Mouse (Mus musculus): ENCODE measurements around the gene Shisa8. TPM values are rescaled to one million over a fixed set of nuclear protein-coding genes. Genes with fewer than 3 reads are reported as not detected.

Gene Shisa8
- total and polyA plus RNA-seq, 2 experiments from 2014 or later, result 2.7 to 6.3 TPM

DNA sequence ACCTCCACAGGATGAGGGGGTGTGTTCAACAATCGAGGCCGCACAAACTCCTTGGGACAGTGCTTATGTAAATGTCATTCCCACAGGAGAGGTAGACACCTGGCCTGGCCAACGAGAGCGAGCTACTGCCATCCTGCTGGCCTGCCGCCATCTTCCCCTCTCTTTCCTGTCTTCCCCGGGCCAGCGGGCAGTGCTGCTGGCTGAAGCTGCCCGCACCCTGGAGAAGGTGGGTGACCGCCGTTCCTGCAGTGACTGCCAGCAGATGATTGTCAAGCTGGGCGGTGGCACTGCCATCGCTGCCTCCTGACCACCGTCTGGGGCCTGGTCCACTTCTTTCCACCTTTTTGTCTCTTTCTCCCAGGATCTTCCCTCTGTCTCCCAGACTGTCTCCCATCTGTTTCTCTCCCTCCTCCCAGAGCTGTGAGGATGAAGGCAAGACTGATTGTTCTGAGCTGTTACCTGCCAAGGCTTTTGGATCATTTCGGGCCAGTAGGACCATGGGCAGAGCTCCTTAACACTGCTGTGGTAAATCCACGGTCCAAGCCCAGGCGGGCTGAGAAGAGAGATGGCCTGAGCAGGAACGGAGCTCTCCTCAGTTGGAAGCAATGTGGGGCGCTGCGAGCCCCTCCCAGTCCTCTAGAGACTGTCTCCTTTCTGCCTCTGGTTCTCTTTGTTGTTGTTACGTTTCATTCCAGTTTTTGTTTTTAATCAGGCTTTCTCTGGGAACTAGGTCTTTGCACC, 8.8 kb downstream of the Shisa8 start:
- no peak overlapping the region for H3K9ac ChIP-seq
- no peaks in the 10 kb centered on the region for H3K9me3 ChIP-seq (ENCODE audit: low read length)
- H3K27ac ChIP-seq (ENCODE audit: low read depth, low read length), result no peak overlapping the region
- H3K4me1 ChIP-seq (ENCODE audit: insufficient read depth), result no peaks in the 10 kb centered on the region
- no peak for TF ChIP-seq CTCF (IDR thresholded peaks at IDR 0.05; ENCODE audit: low read depth)
- H3K4me3 ChIP-seq (ENCODE audit: low read depth, low read length), result no peak overlapping the region
- WGBS, result 61% methylated on average over 20 of the region's 20 CpGs
- H3K36me3 ChIP-seq (ENCODE audit: insufficient read depth), result peaks cover 72% of the 10 kb centered on the region
- H3K4me2 ChIP-seq (ENCODE audit: low read depth), result no peak overlapping the region
- DNase-seq (no peak), ATAC-seq (no peak)
- peaks cover 8% of the 10 kb centered on the region; the same call in 1 of the 2 replicates for H3K27me3 ChIP-seq (ENCODE audit: insufficient read depth, low read length)

DNA sequence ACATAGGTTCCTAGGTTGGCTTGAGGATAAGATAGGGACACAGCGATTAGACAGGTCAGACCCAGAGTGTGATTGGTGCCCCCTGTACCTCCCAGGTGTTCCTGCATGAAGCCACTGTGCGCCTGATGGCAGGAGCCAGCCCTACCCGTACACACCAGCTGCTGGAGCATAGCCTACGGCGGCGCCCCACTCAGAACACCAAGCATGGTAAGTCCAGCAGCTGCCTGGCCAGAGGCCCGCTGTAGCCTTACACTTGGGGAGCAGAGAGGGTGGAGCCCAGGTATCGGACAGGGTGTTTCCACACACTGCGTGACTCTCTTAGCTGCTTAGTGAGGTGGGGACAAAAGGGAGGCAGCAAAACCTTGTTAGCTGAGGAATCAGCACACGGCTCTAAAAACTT, 9.5 kb downstream of the Shisa8 start:
- WGBS, result 95% methylated on average over 10 of the region's 10 CpGs
- Histone ChIP-seq H3K4me2 (ENCODE audit: low read depth) (no peak overlapping the region), H3K4me1 (ENCODE audit: insufficient read depth) (no peaks in the 10 kb centered on the region), H3K9me3 (ENCODE audit: low read length) (no peaks in the 10 kb centered on the region), H3K9ac (no peak overlapping the region), H3K36me3 (ENCODE audit: insufficient read depth) (peaks cover 79% of the 10 kb centered on the region), H3K27ac (ENCODE audit: low read depth, low read length) (no peak overlapping the region), H3K27me3 (ENCODE audit: insufficient read depth, low read length) (peaks cover 8% of the 10 kb centered on the region; the same call in 1 of the 2 replicates), H3K4me3 (ENCODE audit: low read depth, low read length) (no peak overlapping the region)
- ATAC-seq, result no peak
- no peak for TF ChIP-seq CTCF (IDR thresholded peaks at IDR 0.05; ENCODE audit: low read depth)
- no peak for DNase-seq

DNA sequence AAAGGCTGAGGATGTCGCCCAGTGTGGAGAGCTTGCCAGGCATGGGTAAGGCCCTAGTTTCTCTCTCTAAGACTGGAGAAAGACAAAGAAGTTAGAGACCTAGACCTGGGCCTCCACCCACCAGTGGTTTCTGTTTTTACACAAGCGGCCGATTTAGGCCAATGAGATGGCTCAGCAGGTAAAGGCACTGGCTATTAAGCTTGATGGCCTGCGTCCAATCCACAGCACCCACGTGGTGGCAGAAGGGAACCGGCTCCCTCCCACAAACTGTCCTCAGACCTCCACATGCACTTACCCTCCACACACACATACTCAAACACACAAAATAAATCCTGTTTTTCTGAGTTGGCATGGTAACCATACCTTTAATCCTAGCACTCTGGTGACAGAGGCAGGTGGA, 10.5 kb downstream of the Shisa8 start:
- ATAC-seq (no peak), DNase-seq (no peak)
- H3K9ac ChIP-seq, result no peak overlapping the region
- 92% methylated on average over 6 of the region's 6 CpGs for WGBS
- TF ChIP-seq CTCF (IDR thresholded peaks at IDR 0.05; ENCODE audit: low read depth), result no peak
- peaks cover 8% of the 10 kb centered on the region; the same call in 1 of the 2 replicates for H3K27me3 ChIP-seq (ENCODE audit: insufficient read depth, low read length)
- no peak overlapping the region for H3K4me2 ChIP-seq (ENCODE audit: low read depth)
- no peaks in the 10 kb centered on the region for H3K9me3 ChIP-seq (ENCODE audit: low read length)
- H3K4me1 ChIP-seq (ENCODE audit: insufficient read depth), result no peaks in the 10 kb centered on the region
- H3K36me3 ChIP-seq (ENCODE audit: insufficient read depth), result peaks cover 89% of the 10 kb centered on the region
- no peak overlapping the region for H3K27ac ChIP-seq (ENCODE audit: low read depth, low read length)
- no peak overlapping the region for H3K4me3 ChIP-seq (ENCODE audit: low read depth, low read length)

DNA sequence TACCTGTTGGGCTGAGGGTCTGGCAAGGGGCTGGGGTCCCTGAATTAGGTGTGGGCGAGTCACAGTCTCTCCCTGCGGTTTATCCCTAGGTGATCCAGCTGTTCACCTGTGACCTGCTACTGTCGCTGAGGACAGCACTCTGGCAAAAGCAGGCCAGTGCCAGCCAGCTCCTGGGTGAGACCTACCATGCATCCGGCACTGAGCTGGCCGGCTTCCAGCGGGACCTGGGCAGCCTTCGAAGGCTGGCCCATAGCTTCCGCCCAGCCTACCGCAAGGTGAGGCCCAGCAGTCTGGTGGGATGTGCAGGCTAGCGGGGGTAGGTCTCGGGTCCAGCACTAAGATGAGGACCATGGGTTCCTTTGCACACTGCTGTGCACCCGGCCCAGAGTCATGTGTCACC, 13.1 kb downstream of the Shisa8 start:
- no peak for TF ChIP-seq CTCF (IDR thresholded peaks at IDR 0.05; ENCODE audit: low read depth)
- ATAC-seq (no peak), DNase-seq (no peak)
- H3K27me3 ChIP-seq (ENCODE audit: insufficient read depth, low read length), result no peaks in the 10 kb centered on the region
- no peaks in the 10 kb centered on the region for H3K4me1 ChIP-seq (ENCODE audit: insufficient read depth)
- H3K9me3 ChIP-seq (ENCODE audit: low read length), result no peaks in the 10 kb centered on the region
- no peak overlapping the region for H3K4me2 ChIP-seq (ENCODE audit: low read depth)
- no peak overlapping the region for H3K4me3 ChIP-seq (ENCODE audit: low read depth, low read length)
- H3K36me3 ChIP-seq (ENCODE audit: insufficient read depth), result peaks cover 97% of the 10 kb centered on the region
- no peak overlapping the region for H3K27ac ChIP-seq (ENCODE audit: low read depth, low read length)
- WGBS, result 88% methylated on average over 12 of the region's 12 CpGs
- no peak overlapping the region for H3K9ac ChIP-seq

DNA sequence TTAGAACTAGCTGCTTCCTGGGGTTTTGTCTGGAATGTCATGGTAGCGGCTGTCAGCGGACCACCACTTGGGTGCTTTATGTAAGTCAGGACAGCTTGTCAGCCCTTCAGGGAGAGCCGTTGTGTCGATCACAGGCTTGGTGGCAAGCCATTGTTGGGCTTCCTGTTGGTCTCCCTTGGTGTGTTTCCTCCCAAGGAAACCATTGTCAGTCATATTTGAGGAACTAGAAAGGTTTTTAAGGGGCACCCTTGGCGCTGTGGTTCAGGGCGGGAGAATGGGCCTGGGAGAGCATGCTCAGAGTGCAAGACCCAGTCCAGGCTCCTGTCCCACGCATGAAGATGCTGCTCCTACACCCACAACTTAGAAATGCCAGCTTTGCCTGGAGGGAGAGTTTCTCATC, 14.3 kb downstream of the Shisa8 start:
- Histone ChIP-seq H3K36me3 (ENCODE audit: insufficient read depth) (peaks cover 93% of the 10 kb centered on the region), H3K4me3 (ENCODE audit: low read depth, low read length) (no peak overlapping the region), H3K4me2 (ENCODE audit: low read depth) (no peak overlapping the region), H3K9me3 (ENCODE audit: low read length) (no peaks in the 10 kb centered on the region), H3K9ac (no peak overlapping the region), H3K27me3 (ENCODE audit: insufficient read depth, low read length) (no peaks in the 10 kb centered on the region), H3K27ac (ENCODE audit: low read depth, low read length) (no peak overlapping the region), H3K4me1 (ENCODE audit: insufficient read depth) (no peaks in the 10 kb centered on the region)
- ATAC-seq (no peak), DNase-seq (no peak)
- WGBS, result 88% methylated on average over 7 of the region's 7 CpGs
- no peak for TF ChIP-seq CTCF (IDR thresholded peaks at IDR 0.05; ENCODE audit: low read depth)

DNA sequence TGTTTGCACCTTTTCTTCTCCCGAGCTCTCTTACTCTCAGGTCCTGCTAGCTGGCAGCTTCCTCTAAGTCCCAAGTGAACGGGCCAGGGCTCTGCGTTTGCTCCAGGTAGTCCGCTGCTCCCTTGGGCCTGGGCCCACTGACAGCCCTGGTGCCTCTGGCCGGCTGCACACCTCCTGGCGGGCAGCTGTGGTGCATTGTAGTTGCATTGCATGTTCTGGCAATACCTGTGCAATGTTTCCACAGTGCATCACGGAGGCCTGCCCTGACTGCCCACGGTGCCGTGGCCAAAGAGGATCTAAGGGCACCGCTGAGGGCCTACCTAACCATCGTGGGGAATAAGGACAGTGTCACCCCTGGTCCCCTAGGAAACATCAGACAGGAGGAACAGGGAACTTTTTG, 14.7 kb downstream of the Shisa8 start:
- 89% methylated on average over 11 of the region's 11 CpGs for WGBS
- no peak for ATAC-seq

DNA sequence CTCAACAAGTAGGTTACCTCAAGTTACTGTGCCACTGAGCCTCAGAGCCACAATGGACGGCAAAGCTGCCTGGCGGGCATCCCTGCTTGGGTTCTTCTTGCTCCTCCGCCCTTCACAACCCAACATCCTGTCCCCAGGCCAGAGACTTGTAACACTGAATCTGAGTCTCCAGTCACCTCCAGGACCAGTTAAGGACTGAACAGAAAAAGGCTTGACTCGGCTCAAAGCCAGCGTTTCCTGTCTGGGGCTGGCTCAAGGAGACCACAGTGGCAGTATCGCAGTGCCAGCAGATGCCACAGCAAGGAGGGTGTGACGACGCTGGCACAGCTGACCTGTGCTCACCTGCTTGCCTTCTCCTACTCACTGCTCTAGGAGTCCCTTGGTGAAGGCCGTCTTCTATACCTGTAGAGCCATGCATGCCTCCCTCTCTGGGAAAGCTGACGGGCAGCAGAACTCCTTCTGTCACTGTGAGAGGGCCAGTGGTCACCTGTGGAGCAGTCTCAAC, 15.3 kb downstream of the Shisa8 start:
- DNase-seq (no peak), ATAC-seq (no peak)
- Histone ChIP-seq H3K36me3 (ENCODE audit: insufficient read depth) (peaks cover 93% of the 10 kb centered on the region), H3K27me3 (ENCODE audit: insufficient read depth, low read length) (no peaks in the 10 kb centered on the region), H3K4me3 (ENCODE audit: low read depth, low read length) (no peak overlapping the region), H3K4me1 (ENCODE audit: insufficient read depth) (no peaks in the 10 kb centered on the region), H3K9me3 (ENCODE audit: low read length) (no peaks in the 10 kb centered on the region), H3K9ac (no peak overlapping the region), H3K27ac (ENCODE audit: low read depth, low read length) (no peak overlapping the region), H3K4me2 (ENCODE audit: low read depth) (no peak overlapping the region)
- no peak for TF ChIP-seq CTCF (IDR thresholded peaks at IDR 0.05; ENCODE audit: low read depth)
- 92% methylated on average over 10 of the region's 10 CpGs for WGBS

More for the DNA sequence above, 14.7 kb downstream of the Shisa8 start:
- no peak for TF ChIP-seq CTCF (IDR thresholded peaks at IDR 0.05; ENCODE audit: low read depth)
- H3K27ac ChIP-seq (ENCODE audit: low read depth, low read length), result no peak overlapping the region
- DNase-seq, result no peak
- H3K4me1 ChIP-seq (ENCODE audit: insufficient read depth), result no peaks in the 10 kb centered on the region
- H3K4me3 ChIP-seq (ENCODE audit: low read depth, low read length), result no peak overlapping the region
- H3K9me3 ChIP-seq (ENCODE audit: low read length), result no peaks in the 10 kb centered on the region
- H3K4me2 ChIP-seq (ENCODE audit: low read depth), result no peak overlapping the region
- H3K36me3 ChIP-seq (ENCODE audit: insufficient read depth), result peaks cover 93% of the 10 kb centered on the region
- no peak overlapping the region for H3K9ac ChIP-seq
- no peaks in the 10 kb centered on the region for H3K27me3 ChIP-seq (ENCODE audit: insufficient read depth, low read length)
